Mouse (Mus musculus): ENCODE data around the gene Epha1. TPM values are rescaled to one million over a fixed set of nuclear protein-coding genes. Genes with fewer than 3 reads are reported as not detected.

The Epha1 gene
- polyA plus RNA-seq, 1 experiment: not detected

DNA sequence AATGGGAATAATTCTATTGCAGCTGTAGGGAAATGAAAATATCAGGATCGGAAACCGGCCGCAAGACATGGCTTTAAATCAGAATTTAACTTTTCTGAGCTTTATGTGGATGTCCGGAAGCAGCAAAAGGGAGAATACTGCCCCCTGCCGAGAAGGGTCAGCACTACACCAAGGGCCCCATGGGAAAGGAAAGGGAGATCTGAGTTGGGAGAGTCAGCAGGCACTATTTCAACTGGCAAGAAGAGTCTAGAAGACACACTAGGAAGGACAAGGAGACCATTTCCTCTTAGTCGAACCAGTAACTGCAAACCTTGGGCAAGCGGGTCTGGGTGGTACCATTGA is 47.8 kb downstream of the Epha1 start:
- peak overlapping the region; percentile 85 for H3K4me3 ChIP-seq (ENCODE audit: insufficient read depth, low read depth, low read length)
- H3K27ac ChIP-seq (ENCODE audit: insufficient read depth, low read depth, low read length): peak overlapping the region; percentile 91; the same call in 1 of the 2 replicates
- peaks cover 12% of the 10 kb centered on the region for H3K4me1 ChIP-seq (ENCODE audit: control insufficient read depth, insufficient read depth, low read length)
- WGBS: 3% methylated on average over 7 of the region's 7 CpGs
- TF ChIP-seq CTCF (IDR thresholded peaks at IDR 0.05; ENCODE audit: insufficient read depth, low read depth, low read length): peak; percentile 49
- no peak for TF ChIP-seq POLR2A (IDR thresholded peaks at IDR 0.05; ENCODE audit: insufficient read depth, low read depth, low read length)

DNA sequence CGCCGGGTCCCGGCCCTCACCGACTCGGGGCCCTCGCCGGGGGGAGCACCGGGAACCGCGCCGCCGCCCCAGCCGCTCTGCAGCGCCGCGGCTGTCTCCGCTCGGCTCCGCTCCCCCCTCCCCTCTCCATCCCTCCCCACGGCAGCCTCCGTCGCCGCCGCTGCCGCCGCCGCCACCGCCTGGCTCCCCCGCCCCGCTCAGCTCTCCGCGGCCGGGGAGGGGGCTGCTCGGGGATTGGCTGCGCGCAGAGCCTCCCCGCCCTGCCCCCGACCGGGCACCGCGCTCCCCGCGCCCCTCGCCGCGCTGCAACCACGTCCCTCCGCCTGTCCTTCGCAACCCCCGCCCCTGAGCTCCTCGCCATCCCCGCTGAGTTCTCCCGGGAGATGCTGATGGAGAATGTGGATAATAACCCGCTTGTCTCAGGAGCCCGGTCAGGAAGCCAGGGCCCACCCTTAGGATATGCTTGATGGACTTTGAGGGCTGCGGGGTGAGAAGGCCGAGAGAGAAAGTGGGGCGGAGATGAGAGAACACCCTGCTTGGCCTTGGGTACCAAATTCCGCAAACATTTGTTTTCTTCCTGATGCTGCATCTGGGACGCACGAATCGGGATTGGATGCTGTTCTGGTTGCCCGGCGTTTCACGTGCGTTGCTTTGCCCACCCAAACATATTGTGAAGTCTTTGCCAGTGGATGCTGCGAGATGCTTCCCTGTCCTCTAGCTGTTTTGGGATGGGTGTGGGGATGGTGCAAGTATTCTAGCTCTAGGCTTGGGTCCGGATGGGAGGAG is 48.4 kb downstream of the Epha1 start, which contains the start of gene Fam131b:
Gene Fam131b (minus strand): TSS at position 162 of the 786 bp plus-strand sequence.
- Histone ChIP-seq H3K4me3 (ENCODE audit: insufficient read depth, low read depth, low read length) (peak within 1 kb of the TSS; percentile 85), H3K27ac (ENCODE audit: insufficient read depth, low read depth, low read length) (peak within 1 kb of the TSS; percentile 96), H3K4me1 (ENCODE audit: control insufficient read depth, insufficient read depth, low read length) (peaks cover 12% of the 10 kb centered on the region)
- under 1% methylated on average over 64 of the region's 68 CpGs for WGBS
- no peak for TF ChIP-seq CTCF (IDR thresholded peaks at IDR 0.05; ENCODE audit: insufficient read depth, low read depth, low read length)
- peak; percentile 43 for TF ChIP-seq POLR2A (IDR thresholded peaks at IDR 0.05; ENCODE audit: insufficient read depth, low read depth, low read length)

DNA sequence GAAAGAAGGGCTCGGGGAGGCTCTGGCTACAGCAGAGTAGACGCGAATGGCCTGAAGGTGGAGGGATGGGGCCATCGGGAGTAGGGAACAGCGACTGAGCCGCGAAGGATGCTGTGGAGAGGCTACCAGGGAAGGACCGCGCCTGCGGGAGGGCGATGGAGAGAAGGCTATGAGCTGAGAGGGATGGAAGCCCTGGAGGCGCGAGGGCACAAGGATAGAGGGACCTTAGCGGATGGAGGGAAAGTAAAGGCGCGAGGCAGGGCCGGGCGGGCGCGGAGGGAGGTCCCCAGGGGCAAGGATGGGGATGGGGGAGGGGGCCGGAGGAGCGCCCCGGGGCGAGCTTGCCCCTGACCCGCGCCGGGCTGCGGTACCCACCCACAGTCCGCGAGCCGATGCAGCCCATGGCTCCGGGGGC is 49.0 kb downstream of the Epha1 start:
- H3K27ac ChIP-seq (ENCODE audit: insufficient read depth, low read depth, low read length): peak overlapping the region; percentile 96
- 2% methylated on average over 25 of the region's 32 CpGs for WGBS
- TF ChIP-seq POLR2A (IDR thresholded peaks at IDR 0.05; ENCODE audit: insufficient read depth, low read depth, low read length): no peak
- H3K4me3 ChIP-seq (ENCODE audit: insufficient read depth, low read depth, low read length): peak overlapping the region; percentile 85
- peaks cover 12% of the 10 kb centered on the region for H3K4me1 ChIP-seq (ENCODE audit: control insufficient read depth, insufficient read depth, low read length)

DNA sequence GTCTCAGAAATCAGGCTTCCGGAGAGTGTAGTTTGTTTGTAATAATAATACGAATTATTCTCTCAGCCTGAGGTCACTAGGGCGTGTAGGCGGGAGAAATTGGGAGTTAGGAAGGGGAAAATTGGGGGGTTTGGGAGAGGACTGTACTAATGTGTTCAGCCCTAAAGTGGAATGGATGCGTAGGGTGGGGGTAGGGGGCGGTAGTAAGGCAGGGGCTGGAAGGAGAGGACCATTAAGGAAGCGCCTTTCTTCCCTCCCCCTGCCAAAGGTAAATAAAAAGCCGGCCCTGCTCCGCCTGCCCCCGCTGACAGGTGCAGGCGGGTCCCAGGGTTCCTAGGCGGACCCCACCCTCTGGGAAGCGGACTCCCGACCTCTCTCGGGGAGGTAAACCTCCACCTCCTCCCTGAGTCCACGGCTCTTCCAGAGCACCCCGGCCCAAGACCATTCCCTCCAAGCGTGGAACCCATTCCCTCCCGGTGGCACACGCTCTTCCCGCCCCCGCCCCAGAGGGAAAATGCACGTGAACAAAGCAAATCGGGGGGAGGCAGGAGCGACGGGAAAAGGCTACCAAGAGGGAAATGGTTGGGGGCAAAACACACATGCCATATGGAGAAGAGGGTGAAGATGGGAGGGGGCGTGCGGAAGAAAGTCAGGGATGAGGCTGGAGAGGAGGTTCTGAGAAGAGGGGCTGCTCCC is 49.5 kb downstream of the Epha1 start:
- H3K4me3 ChIP-seq (ENCODE audit: insufficient read depth, low read depth, low read length): peak overlapping the region; percentile 85
- peaks cover 12% of the 10 kb centered on the region for H3K4me1 ChIP-seq (ENCODE audit: control insufficient read depth, insufficient read depth, low read length)
- under 1% methylated on average over 27 of the region's 28 CpGs for WGBS
- TF ChIP-seq POLR2A (IDR thresholded peaks at IDR 0.05; ENCODE audit: insufficient read depth, low read depth, low read length) (0 out of 2 replicates have a peak, but pooled peaks have one; percentile 43), CTCF (IDR thresholded peaks at IDR 0.05; ENCODE audit: insufficient read depth, low read depth, low read length) (no peak)
- H3K27ac ChIP-seq (ENCODE audit: insufficient read depth, low read depth, low read length): peak overlapping the region; percentile 96

DNA sequence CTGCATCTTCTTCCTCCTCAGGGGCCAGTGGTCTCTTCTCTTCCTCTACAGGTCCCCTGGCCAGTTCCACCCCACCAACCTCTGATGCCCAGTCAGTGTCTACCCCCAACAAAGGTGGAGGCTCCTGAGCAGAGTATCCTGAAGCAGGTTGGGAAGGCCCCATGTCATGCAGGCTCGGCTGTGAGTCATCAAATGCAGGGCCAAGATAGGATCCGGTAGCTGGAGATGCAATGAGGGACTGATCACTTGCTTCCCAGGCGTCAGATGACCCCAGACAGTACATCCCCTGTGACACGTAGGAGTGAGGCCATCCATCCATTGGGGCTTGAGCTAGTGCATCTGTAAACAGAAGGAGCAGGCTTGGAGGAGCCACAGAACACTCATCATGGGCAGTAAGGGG is 54.8 kb downstream of the Epha1 start:
- H3K4me1 ChIP-seq (ENCODE audit: control insufficient read depth, insufficient read depth, low read length): peaks cover 24% of the 10 kb centered on the region
- no peak for TF ChIP-seq POLR2A (IDR thresholded peaks at IDR 0.05; ENCODE audit: insufficient read depth, low read depth, low read length)
- TF ChIP-seq CTCF (IDR thresholded peaks at IDR 0.05; ENCODE audit: insufficient read depth, low read depth, low read length): no peak
- WGBS: 76% methylated on average over 4 of the region's 4 CpGs
- H3K27ac ChIP-seq (ENCODE audit: insufficient read depth, low read depth, low read length): no peak overlapping the region
- no peak overlapping the region for H3K4me3 ChIP-seq (ENCODE audit: insufficient read depth, low read depth, low read length)

DNA sequence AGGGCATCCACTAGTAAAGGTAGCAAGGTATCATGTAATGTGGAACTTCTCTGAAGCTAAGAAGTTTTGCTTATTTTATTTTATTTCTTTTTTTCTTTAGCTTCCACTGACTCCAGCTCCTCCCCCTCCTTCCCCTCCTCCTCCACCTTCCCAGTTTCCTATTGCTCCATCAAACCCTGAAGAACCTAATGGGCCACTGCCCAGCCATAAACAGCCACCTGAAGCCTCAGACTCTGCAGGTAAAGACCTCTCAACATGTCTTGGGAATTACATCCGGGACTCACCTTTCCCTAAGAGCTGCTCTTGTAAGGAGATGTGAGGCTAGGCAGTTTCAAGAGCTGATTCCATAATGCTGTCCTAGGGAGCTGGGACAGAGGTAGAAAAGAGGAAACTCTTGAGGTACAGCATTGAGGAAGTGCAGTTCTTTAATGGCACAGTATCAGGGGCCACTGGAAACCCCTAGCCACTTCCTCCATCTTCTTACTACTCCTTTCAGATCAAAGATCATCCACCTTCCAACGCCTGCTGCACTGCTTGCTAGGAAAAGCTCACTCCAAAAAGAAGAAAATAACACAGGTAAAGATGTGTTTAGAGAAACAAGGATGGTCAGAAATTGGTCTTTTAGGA is 62.5 kb downstream of the Epha1 start:
- no peaks in the 10 kb centered on the region for H3K4me1 ChIP-seq (ENCODE audit: control insufficient read depth, insufficient read depth, low read length)
- no peak overlapping the region for H3K27ac ChIP-seq (ENCODE audit: insufficient read depth, low read depth, low read length)
- TF ChIP-seq CTCF (IDR thresholded peaks at IDR 0.05; ENCODE audit: insufficient read depth, low read depth, low read length): no peak
- TF ChIP-seq POLR2A (IDR thresholded peaks at IDR 0.05; ENCODE audit: insufficient read depth, low read depth, low read length): no peak
- WGBS: 95% methylated on average over 2 of the region's 2 CpGs
- H3K4me3 ChIP-seq (ENCODE audit: insufficient read depth, low read depth, low read length): no peak overlapping the region

DNA sequence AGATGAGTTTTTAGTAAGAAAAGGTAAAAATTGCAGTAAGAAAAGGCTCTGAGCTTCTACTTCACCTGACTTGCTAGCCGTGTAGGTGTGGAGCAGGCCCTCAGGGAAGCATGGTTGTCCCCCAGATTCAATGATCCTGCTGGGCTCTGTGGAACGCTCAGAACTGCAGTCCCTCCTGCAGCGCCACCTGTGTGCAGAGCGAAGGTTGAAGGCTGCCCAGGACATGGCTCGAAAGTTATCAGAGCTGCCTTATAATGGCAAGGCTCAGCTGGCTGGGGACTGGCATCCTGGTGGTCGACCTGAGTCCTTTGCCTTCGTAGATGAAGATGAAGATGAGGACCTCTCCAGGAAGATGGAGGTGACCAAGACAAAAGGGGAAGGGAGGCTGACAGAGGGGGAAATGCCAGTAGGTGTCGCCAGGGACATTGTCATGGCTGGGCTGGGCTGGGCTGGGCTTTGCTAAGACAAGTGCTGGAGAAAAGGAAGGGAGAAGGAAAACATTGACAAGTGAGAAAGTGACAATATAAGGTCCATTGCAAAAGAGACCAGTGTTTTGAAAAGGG is 63.2 kb downstream of the Epha1 start:
- H3K4me1 ChIP-seq (ENCODE audit: control insufficient read depth, insufficient read depth, low read length): no peaks in the 10 kb centered on the region
- no peak overlapping the region for H3K4me3 ChIP-seq (ENCODE audit: insufficient read depth, low read depth, low read length)
- WGBS: 54% methylated on average over 8 of the region's 8 CpGs
- H3K27ac ChIP-seq (ENCODE audit: insufficient read depth, low read depth, low read length): no peak overlapping the region
- TF ChIP-seq POLR2A (IDR thresholded peaks at IDR 0.05; ENCODE audit: insufficient read depth, low read depth, low read length) (no peak), CTCF (IDR thresholded peaks at IDR 0.05; ENCODE audit: insufficient read depth, low read depth, low read length) (no peak)

Other genes with a start within 250 kb of the Epha1 start
- gene Tas2r139, start 232.3 kb downstream of the Epha1 start, polyA plus RNA-seq (2012; ENCODE audit: insufficient read depth, insufficient read length, low replicate concordance, missing spikeins): not detected in 2 replicates
- gene Tas2r144, start 157.9 kb downstream of the Epha1 start, polyA plus RNA-seq (2012; ENCODE audit: insufficient read depth, insufficient read length, low replicate concordance, missing spikeins): not detected in 2 replicates
- gene Gstk1, start 127.3 kb downstream of the Epha1 start, polyA plus RNA-seq (2012; ENCODE audit: insufficient read depth, insufficient read length, low replicate concordance, missing spikeins): not detected in 2 replicates
- not detected in 2 replicates for gene Tmem139, start 111.3 kb downstream of the Epha1 start, polyA plus RNA-seq (2012; ENCODE audit: insufficient read depth, insufficient read length, low replicate concordance, missing spikeins)
- gene Casp2, start 108.3 kb downstream of the Epha1 start, polyA plus RNA-seq (2012; ENCODE audit: insufficient read depth, insufficient read length, low replicate concordance, missing spikeins): not detected in 2 replicates
- not detected in 2 replicates for gene Clcn1, start 86.6 kb downstream of the Epha1 start, polyA plus RNA-seq (2012; ENCODE audit: insufficient read depth, insufficient read length, low replicate concordance, missing spikeins)
- gene Fam131b, start 48.6 kb downstream of the Epha1 start, polyA plus RNA-seq (2012; ENCODE audit: insufficient read depth, insufficient read length, low replicate concordance, missing spikeins): not detected in 2 replicates
- gene Zyx, start 23.6 kb downstream of the Epha1 start, polyA plus RNA-seq (2012; ENCODE audit: insufficient read depth, insufficient read length, low replicate concordance, missing spikeins): not detected in 2 replicates
- gene Tas2r143, start 27.0 kb upstream of the Epha1 start, polyA plus RNA-seq (2012; ENCODE audit: insufficient read depth, insufficient read length, low replicate concordance, missing spikeins): not detected in 2 replicates
- gene Tas2r135, start 32.2 kb upstream of the Epha1 start, polyA plus RNA-seq (2012; ENCODE audit: insufficient read depth, insufficient read length, low replicate concordance, missing spikeins): not detected in 2 replicates
- not detected in 2 replicates for gene Tas2r126, start 61.3 kb upstream of the Epha1 start, polyA plus RNA-seq (2012; ENCODE audit: insufficient read depth, insufficient read length, low replicate concordance, missing spikeins)
- gene Olfr458, start 91.9 kb upstream of the Epha1 start, polyA plus RNA-seq (2012; ENCODE audit: insufficient read depth, insufficient read length, low replicate concordance, missing spikeins): not detected in 2 replicates
- gene Olfr457, start 103.1 kb upstream of the Epha1 start, polyA plus RNA-seq (2012; ENCODE audit: insufficient read depth, insufficient read length, low replicate concordance, missing spikeins): not detected in 2 replicates
- not detected in 2 replicates for gene Olfr456, start 113.9 kb upstream of the Epha1 start, polyA plus RNA-seq (2012; ENCODE audit: insufficient read depth, insufficient read length, low replicate concordance, missing spikeins)
- gene Olfr455, start 174.3 kb upstream of the Epha1 start, polyA plus RNA-seq (2012; ENCODE audit: insufficient read depth, insufficient read length, low replicate concordance, missing spikeins): not detected in 2 replicates
- not detected in 2 replicates for gene Tcaf3, start 224.4 kb upstream of the Epha1 start, polyA plus RNA-seq (2012; ENCODE audit: insufficient read depth, insufficient read length, low replicate concordance, missing spikeins)